Mouse (Mus musculus): ENCODE data around the gene Foxo1.

- TF ChIP-seq CTCF (IDR thresholded peaks at IDR 0.05; ENCODE audit: insufficient read depth, low read depth, low read length) (no peak), POLR2A (IDR thresholded peaks at IDR 0.05; ENCODE audit: insufficient read depth, low read depth, low read length) (no peak)
These were observed 96.4 kb downstream of the Foxo1 start for GRCm38 (mm10) chr3:52364576-52364975.

Measured in olfactory bulb, adult 2 months (tissue).